Mouse (Mus musculus): ENCODE results near the gene 1110032A03Rik.

The 1110032A03Rik gene

DNA sequence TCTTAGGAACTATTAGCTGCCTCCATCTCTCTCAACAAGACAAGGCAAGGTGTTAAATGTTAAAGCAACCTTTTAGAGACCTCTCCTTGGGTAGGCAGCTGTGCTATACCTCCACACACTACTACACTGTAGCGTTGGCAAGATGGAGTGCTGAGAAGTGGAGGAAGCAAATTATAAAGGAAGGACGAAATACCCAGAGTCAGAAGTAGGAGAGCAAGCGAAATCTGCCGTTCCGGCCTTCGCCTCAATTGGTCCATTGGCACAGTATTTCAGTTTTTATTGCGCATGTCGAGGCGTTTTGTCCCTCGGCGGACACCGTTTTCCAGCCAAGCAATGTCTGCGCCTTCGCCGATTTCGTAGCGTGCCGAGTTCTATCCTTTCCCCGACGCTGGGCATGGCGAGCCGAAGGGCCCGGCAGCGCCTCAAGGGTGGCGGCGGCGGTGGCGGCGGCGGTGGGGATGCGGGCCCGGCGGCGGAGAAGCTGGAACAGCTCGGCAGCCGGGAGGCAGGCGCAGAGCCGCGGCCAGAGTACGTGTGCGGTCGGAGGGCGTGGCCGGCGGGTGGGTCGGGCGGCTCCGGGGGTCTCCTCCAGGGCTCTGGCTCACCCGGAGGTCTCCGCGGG, at the start of gene 1110032A03Rik, which contains the start of gene Alg9:
Gene 1110032A03Rik, minus strand, starts transcription at position 530 of the 622 bp plus-strand sequence.
Gene Alg9, plus strand, starts transcription at position 29 of the 622 bp plus-strand sequence.
- DNase-seq (ENCODE audit: extremely low read depth, low read depth, low spot score) = no peak

- no peak for DNase-seq (ENCODE audit: extremely low read depth, low read depth, low spot score)
These were observed 48.6 kb upstream of the 1110032A03Rik start for GRCm38 (mm10) chr9:50823779-50824453.

DNA sequence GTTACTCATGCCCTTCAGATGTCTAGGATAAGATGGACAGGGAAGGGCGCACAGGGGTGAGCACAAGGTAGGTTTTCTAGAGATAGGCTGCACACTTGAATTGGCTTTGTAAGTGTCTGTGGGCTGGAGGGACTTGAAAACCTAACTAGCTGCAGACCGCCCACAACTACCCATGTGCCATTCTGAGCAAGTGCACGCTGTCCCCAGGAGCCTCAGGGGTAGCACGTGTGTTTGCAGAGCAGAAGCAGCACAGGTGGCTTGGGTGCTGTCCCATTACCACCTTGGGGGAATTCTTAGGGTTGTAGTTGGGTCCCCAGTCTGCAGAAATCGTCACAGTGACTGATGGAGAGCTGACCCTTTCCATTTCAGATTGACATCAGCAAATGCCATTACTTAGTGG, 46.9 kb upstream of the 1110032A03Rik start:
- DNase-seq (ENCODE audit: extremely low read depth, low read depth, low spot score) = no peak

- DNase-seq (ENCODE audit: extremely low read depth, low read depth, low spot score) = no peak
These were observed 46.3 kb upstream of the 1110032A03Rik start for GRCm38 (mm10) chr9:50821651-50822050.

DNA sequence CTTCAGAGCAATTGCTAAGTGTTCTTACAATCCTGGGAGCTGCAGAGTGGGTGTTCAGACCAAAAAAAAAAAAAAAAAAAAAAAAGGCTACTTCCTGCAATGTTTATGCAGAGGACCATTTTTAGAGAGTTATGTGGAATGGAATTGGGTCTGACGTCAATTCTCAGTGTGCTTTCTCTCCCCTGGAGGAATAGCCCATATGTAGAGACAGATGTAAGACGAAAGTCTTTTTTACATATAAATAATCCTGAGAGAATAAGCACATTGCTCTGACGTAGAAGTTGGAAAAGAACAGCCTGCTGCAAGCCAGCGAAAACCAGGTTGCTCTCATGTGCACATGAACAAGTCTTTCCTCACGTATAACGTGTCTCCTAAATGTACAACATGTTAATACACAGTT, 44.4 kb upstream of the 1110032A03Rik start:
- DNase-seq (ENCODE audit: extremely low read depth, low read depth, low spot score) = no peak

DNA sequence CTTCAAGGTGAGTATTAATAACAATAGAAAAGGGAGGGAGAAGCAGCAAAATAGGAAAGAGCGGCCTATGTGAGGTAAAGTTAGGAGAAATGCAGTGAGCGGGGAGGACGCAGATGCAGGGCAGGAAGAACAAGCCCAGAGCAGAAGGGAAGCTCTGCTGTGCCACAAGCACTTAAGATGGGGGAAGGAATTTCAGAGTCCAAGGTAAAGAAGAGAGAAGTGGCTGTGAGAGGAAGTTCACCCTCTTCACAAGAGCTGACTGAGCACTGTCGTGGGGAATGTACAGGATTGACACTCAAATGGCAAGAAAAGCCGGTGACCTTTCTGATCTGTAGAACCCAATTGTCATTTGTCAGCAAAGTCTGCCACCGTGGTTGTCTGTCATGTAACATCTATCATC, 42.7 kb upstream of the 1110032A03Rik start:
- DNase-seq (ENCODE audit: extremely low read depth, low read depth, low spot score) = no peak

- DNase-seq (ENCODE audit: extremely low read depth, low read depth, low spot score) = no peak
These were observed 41.2 kb upstream of the 1110032A03Rik start for GRCm38 (mm10) chr9:50816512-50816911.

GRCm38 (mm10) chr9:50815666-50816065, 40.3 kb upstream of the 1110032A03Rik start:
- DNase-seq (ENCODE audit: extremely low read depth, low read depth, low spot score) = no peak

- no peak for DNase-seq (ENCODE audit: extremely low read depth, low read depth, low spot score)
These were observed 38.5 kb upstream of the 1110032A03Rik start for GRCm38 (mm10) chr9:50813796-50814195.

DNA sequence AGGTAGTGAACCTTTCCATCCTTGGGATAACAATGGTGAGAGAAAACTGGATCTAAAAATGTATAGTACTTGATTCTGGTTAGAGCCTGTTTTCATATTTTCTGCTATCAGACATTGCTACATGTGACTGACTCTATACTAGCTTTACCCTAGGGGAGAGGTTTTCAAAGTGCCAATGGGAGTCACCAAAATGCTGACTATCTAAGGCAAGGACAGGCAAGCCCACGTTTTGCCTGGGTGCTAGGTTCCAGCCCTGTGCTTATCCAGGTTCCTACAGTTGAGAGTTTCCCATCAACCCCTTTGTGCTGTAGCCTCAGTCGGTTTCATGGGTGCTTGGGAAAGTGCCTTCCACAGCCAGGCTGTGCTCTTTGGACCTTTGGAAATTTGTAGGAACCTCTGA, 36.4 kb upstream of the 1110032A03Rik start:
- DNase-seq (ENCODE audit: extremely low read depth, low read depth, low spot score) = no peak

- no peak for DNase-seq (ENCODE audit: extremely low read depth, low read depth, low spot score)
These were observed 35.9 kb upstream of the 1110032A03Rik start for GRCm38 (mm10) chr9:50811187-50811586.

- no peak for DNase-seq (ENCODE audit: extremely low read depth, low read depth, low spot score)
These were observed 33.8 kb upstream of the 1110032A03Rik start for GRCm38 (mm10) chr9:50809146-50809545.

- DNase-seq (ENCODE audit: extremely low read depth, low read depth, low spot score) = no peak
These were observed 33.2 kb upstream of the 1110032A03Rik start for GRCm38 (mm10) chr9:50808471-50808870.

DNA sequence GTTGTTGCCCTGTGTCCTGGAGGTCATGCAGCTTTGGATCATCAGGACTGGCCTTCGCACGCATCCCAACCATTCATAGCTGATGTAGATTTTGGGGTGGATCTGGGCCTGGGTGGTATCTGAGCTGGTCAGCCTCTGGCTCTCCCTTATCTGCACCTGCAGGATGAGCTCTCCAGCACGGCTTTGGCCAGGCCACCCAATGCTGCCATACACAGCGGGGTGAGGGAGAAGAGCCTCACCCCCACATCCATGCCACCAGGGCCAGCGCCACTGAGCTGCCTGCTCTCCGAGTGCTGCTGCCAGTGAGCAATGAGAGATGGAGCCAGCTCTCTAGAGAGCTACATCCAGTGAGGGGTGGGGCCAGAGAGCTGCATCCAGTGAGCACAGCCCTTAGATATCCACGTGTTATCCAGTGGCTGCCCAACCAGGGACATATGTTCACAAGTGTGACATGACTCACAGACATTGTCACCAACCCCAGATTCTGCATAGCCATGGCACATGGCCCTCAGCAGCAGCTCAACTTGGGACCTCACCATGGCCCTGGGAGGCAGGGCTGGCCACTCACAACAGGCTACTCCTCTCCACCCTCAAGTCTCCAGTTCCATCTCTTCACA, 27.8 kb upstream of the 1110032A03Rik start:
- DNase-seq (ENCODE audit: extremely low read depth, low read depth, low spot score) = no peak

- no peak for DNase-seq (ENCODE audit: extremely low read depth, low read depth, low spot score)
These were observed 25.7 kb upstream of the 1110032A03Rik start for GRCm38 (mm10) chr9:50800985-50801384.

DNA sequence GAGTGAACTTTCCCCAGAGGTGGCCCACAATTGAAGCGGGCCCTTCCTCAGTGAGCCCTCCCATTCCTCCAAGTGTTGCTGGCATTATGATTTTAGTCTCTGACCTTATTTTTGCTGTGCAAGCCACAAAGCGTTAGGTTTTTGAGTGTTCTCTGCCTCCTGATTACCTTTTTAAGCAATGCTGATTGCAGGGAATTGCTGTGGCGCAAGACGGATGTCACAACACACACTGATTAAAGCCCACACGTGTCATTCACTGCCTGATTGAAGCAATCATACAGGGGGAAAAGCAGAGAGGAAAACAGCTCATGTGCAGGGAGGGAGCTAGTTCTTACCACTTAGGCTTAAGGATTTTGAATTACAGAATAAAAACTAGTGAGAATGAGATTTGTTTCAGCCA, 23.0 kb upstream of the 1110032A03Rik start:
- DNase-seq (ENCODE audit: extremely low read depth, low read depth, low spot score) = no peak

GRCm38 (mm10) chr9:50797641-50798040, 22.3 kb upstream of the 1110032A03Rik start:
- no peak for DNase-seq (ENCODE audit: extremely low read depth, low read depth, low spot score)

- DNase-seq (ENCODE audit: extremely low read depth, low read depth, low spot score) = no peak
These were observed 21.5 kb upstream of the 1110032A03Rik start for GRCm38 (mm10) chr9:50796776-50797175.

- no peak for DNase-seq (ENCODE audit: extremely low read depth, low read depth, low spot score)
These were observed 19.9 kb upstream of the 1110032A03Rik start for GRCm38 (mm10) chr9:50795266-50795665.

GRCm38 (mm10) chr9:50782155-50782554, 6.8 kb upstream of the 1110032A03Rik start:
- DNase-seq (ENCODE audit: extremely low read depth, low read depth, low spot score) = no peak

- DNase-seq (ENCODE audit: extremely low read depth, low read depth, low spot score) = no peak
These were observed 941 bp upstream of the 1110032A03Rik start for GRCm38 (mm10) chr9:50776162-50776760.

GRCm38 (mm10) chr9:50775662-50776126, 374 bp upstream of the 1110032A03Rik start:
- no peak for DNase-seq (ENCODE audit: extremely low read depth, low read depth, low spot score)

Measured in fat pad, adult 2 months (tissue).